Mouse (Mus musculus): Measurements from ENCODE around the gene Egf.

- no peak for TF ChIP-seq CTCF (IDR thresholded peaks at IDR 0.05; ENCODE audit: low read depth)
- no peak for TF ChIP-seq EP300 (IDR thresholded peaks at IDR 0.05; ENCODE audit: low read depth)
Observed at GRCm38 (mm10) chr3:129693581-129693980, 61.5 kb downstream of the Egf start.
